Mouse (Mus musculus): Measurements from ENCODE around the gene Musk.

The Musk gene

GRCm38 (mm10) chr4:58317536-58317935 lies 31.8 kb downstream of the Musk start:
- DNase-seq (ENCODE audit: low spot score in 2 of 2), result no peak

- DNase-seq (ENCODE audit: low spot score in 2 of 2), result no peak
Measured at GRCm38 (mm10) chr4:58320293-58320692, 34.5 kb downstream of the Musk start.

DNA sequence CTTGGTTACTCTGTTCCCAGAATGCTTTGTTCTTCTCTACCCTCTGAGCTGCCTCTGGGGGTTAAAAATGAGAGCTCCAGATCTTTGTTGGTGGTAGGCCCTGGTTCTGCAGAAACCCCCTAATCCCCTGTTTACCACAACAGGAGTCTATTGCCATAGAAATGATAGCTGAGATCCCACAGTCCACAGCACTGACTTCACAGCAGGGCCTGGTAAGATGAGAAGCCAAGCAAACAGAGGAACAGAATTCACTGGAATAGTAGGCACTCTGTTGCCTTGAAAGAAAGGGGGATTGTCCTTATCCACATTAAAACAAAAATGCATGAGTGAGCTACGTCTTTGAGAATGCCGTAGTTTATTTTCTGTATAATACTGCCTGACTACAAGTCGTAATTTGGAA lies 41.0 kb downstream of the Musk start:
- no peak for DNase-seq (ENCODE audit: low spot score in 2 of 2)

DNA sequence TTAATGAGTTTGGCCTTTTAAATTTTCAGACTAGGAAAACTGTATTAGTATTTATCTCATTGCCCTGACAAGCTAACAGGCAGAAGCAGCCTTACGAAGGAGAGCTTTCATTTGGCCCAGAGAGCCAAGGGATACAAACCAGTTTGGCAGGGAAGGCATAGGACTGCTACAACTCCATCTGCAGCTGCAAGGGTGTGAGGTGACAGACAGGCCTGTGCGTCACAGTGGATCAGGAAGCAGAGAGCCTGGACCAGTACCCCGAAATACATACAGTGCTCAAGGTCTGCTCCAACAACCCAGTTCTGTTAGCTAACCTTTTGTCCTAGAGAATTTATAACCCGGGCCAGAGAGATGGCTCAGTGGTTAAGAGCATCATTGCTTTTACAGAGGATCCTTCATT lies 42.5 kb downstream of the Musk start:
- no peak for DNase-seq (ENCODE audit: low spot score in 2 of 2)

- no peak for DNase-seq (ENCODE audit: low spot score in 2 of 2)
Measured at GRCm38 (mm10) chr4:58330016-58330415, 44.3 kb downstream of the Musk start.

DNA sequence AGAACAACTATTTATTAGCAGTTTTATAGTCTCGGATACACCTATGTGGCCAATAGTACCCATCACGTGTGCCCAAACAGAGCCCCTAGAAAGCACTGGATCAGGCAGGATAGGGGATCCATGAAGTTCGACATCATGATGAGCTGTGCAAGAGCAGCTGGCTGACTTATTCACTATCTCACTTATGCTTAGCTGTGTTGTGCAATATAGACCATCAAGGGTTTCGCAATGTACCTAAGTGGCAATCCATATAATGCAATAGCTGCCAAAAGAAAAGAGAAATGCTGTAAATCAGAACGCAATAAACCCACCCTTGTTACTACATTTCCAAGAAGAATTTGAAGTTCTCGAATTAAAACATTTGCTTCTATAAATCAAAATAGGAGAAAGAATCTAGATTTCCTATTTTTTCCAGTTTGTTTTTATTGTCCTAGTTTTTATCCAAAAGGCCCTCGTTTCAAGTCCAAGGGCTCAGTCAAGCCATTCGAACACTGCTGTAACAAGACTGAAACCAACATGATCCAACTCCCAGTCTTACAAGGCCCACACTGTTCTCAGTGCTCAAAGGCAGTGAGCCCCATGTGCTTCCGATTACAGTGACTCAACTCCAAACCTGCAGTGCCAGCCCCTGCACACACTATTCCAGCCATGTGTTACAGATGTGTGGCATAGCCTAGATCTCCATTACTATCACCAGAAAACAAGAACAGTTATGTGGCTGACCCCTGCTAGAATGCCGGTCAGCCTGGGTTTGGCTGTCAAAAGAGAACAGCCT lies 45.3 kb downstream of the Musk start:
- DNase-seq (ENCODE audit: low spot score in 2 of 2), result no peak

- no peak for DNase-seq (ENCODE audit: low spot score in 2 of 2)
Measured at GRCm38 (mm10) chr4:58332394-58332793, 46.6 kb downstream of the Musk start.

DNA sequence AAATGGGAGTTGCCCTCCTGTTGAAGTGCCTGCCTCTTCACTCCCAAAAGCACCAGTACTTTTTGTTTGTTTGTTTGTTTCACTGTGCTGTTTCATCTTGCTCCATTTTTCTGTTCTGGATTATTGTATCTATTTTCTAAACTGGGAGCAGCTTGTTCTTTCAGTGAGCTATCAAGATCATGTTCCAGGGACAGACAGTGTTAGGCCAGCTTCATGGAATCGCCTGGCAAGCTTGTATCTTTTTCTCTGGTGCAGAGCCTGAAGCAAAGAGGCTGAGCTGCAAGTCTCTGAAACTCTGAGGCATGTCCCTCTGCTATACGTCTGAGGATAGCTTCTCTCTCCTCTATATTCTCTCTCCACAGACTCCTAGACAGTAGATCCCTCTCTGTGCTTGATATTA lies 50.5 kb downstream of the Musk start:
- no peak for DNase-seq (ENCODE audit: low spot score in 2 of 2)

GRCm38 (mm10) chr4:58339226-58339625 lies 53.5 kb downstream of the Musk start:
- no peak for DNase-seq (ENCODE audit: low spot score in 2 of 2)

- DNase-seq (ENCODE audit: low spot score in 2 of 2), result no peak
Measured at GRCm38 (mm10) chr4:58350206-58350605, 64.4 kb downstream of the Musk start.

DNA sequence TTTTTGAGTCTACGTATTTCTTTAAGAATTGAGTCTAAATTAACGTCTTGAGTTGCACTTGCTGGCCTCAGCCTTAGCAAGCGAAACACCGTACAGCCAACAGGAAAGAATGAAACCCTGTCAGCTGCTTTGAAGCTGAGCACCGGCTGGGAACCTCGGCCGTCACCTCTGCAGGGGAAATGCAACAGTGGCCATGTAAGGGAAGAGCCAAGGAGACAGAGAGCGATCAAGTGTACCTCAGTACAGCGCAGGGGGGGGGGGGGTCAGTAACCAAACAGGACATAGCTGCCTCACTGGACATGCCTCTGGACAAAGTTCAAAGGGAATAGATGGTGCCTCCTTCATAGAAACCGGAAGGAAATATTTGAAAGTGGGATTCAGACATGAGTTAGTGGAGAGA lies 65.4 kb downstream of the Musk start:
- no peak for DNase-seq (ENCODE audit: low spot score in 2 of 2)

DNA sequence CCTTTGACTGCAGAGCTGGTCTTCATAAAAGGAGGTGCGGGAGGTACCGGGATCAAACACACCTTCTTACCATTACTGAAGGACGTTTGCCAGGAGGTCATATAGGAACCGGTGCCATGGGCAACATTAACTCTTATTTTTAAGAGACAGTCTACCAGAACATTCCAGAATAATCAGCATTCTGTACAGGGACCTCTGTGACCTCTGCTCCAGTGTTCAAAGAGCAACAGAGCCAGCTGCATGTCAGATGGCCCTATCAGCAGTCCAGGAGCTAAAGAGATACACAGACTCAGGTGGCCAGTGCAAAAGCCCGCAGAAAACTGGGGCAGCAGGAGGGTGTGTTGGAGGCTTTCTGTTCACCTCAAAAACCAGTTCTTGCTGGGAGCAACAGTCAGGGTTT lies 65.8 kb downstream of the Musk start:
- DNase-seq (ENCODE audit: low spot score in 2 of 2), result no peak

DNA sequence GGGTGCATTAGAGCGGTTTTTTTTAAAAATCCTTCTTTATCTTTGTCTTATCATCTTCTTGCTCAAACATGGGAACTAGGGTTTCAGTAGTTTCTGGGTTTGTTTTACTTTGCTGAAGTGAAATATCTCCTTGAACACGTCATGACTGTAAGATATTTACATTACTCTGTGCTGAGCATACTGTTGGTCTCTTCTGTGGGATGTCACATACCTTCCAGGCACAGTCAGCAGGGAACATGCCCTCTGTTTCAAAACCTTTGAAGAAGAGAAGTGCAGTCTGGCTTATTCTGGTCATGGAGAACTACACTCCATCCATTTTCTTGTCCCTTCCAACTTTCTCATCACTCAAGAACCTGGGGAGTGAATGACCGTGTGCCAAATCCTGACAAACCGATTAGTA lies 73.2 kb downstream of the Musk start:
- DNase-seq (ENCODE audit: low spot score in 2 of 2), result no peak

DNA sequence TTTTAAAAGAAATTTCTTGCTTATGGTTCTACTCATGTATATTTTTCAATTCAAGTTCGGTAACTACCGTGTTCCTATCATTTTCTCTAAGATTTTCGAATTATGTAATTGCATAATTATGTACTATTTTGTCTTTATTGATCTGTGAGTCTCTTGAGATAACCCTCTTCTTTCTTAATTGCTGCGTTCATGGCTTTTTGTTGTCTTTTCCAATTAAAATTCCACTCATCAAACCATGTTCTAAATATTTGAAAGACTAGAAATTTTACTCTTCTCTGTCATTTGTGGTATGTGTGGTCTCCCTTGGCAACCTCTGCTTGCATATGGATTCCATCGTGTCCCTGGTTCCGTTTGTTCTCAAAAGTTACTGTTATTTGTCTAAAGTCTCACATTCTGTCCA lies 79.6 kb downstream of the Musk start:
- DNase-seq (ENCODE audit: low spot score in 2 of 2), result no peak

DNA sequence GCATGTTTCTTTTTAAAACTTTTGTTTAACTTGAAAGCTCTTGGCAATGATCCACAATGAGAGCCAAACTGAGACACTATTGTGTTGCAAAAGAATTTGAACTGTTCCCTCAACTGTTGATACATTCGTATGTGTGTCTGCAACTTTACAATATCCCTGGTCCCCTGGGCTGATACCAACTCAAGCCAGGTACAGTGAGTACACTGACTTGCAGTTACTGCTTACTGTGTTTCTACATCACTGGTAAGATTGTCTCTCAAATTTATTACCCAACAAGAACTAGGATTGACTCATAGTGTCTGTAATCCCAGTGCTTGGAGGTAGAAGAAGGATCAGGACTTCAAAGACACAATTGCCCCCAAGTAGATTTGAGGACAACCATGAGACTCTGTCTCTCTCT lies 85.3 kb downstream of the Musk start:
- no peak for DNase-seq (ENCODE audit: low spot score in 2 of 2)

DNA sequence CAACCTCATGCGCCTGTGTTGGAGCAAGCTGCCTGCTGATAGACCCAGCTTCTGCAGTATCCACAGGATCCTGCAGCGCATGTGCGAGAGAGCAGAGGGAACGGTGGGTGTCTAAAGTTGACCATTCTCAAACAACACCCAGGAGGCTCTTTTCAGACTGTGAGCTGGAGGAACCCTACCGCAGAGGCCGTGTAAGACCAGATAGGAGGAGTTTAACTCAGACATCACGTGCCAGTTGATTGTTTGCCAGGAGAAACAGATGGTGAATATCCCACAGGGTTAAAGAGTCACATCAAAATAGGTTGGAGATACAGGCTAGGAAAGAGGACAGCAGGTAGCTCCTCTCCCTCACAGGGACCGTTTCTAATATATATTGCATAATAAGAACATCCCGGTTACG lies 87.8 kb downstream of the Musk start:
- no peak for DNase-seq (ENCODE audit: low spot score in 2 of 2)

DNA sequence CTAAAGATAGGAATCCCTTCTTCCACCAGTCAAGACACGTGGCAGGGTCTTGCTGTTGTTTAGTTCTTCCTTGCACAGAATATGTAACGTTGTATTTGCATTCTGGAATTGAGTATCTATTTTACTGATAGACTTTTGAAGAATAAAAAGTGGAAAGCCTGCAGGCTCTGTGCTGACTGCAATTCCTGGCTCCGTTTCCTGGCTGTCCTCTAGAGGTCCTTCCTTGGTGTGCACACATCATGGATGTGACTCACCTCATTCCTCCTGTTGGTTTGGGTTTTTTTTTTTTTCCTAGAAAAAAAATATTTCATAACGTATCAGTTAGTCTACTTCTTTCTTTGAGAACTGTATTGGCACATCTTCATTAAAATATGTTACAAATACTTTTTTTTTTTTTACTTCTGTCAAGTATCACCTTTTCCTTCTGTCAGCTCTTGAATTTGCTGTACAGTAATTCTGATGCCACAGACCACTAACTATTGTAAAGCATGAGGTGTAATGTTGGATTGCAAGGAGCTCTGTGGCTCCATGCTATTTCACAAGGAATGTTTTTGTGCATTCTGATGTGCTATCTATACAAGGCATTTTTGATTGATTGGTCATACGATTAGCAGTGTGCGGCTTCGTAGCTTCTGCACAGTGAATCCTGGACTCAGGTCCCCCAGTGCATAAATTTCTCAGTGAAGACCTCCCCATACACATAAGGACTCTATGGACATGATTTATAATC lies 88.5 kb downstream of the Musk start:
- no peak for DNase-seq (ENCODE audit: low spot score in 2 of 2)

GRCm38 (mm10) chr4:58379186-58379585 lies 93.4 kb downstream of the Musk start:
- no peak for DNase-seq (ENCODE audit: low spot score in 2 of 2)

DNA sequence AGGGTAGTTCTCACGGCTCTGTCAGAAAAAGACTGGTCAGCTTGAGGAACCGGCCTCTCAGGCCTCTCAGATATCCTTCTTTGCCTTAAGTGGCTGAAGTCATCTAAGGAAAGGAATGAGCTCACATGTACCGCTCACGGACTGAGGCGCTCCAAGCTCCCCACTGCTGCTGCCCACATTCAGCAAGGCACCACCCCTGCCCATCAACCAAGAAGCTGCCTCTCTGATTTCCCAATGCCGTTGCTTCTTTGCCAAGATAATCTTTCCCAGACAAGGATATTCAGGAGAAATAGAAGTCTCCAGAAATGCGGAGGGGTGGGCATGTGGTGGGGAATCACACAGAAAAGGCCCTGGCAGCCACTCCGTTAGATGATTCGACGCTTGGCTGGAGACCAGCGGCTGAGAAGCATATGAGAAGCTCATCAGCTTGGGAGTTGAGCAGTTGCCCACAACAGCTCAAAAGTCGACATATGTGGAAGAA lies 115.1 kb downstream of the Musk start:
- no peak for DNase-seq (ENCODE audit: low spot score in 2 of 2)

DNA sequence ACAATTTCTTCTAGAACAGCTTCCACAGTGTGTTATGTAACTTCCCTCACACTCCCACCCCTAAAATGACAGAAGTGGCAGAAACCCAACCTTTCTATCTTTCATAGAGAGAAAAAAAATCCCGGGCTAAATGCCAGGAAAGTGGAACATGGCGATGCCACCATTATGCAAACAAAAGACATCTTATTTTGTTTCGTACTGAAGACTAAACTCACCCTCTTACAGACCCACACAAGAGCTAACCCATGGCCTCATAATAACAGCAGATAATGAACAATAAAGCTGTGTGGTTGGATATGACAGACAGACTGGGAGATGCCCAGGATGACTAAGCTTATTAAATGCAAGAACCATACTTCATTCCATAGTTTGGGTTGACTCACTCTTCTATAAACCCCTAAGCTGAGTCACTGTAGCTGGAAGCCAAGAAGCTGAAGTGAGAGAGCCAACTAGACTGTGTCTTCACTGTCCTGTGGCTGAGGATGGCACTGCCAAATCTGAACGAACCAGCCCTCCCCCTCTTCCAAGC lies 116.3 kb downstream of the Musk start:
- no peak for DNase-seq (ENCODE audit: low spot score in 2 of 2)

DNA sequence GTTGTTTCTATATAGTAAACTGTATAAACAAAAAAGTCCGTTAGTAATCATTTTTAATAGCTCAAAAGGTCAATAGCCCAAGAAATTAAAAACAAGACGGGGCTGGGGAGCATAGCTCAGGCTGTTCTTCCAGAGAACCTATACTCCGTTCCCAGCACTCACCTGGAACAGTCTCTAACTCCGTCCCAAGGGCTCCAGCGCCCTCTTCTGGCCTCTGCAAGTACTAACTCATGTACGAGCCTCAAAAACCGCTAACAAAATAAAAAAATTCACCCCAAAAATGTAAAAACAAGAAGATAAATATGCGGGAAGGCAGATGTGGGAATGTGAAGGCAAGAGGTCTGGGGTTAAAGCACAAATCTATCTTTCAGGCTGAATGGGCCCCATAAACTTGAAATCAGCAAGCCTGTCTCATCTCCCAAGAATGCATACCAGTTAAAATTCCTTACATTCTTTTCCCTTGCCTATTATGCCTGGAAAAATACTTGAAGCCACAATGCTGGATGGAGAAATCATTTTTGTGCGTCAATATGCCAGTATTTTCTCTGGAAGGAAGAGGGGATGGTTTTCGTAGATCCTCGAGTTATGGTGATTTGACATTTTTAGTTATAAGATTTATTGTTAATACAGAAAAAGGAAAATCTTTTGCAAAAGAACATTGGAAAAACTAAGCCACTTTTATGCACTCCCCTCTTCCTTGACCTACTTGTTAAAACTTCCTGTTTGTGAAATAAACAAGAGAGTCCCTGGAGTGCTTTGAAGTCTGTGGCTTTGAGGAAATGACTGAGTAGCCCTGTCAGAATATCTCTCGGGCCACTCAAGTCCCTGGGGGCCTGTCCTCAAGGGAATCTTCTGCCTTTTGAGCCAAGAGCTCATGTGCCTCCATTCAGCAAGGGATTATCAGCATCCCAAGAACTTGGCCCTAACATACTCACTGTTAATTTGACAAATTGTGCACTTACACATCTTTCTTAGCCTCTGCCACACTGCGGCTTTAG lies 127.7 kb downstream of the Musk start:
- DNase-seq (ENCODE audit: low spot score in 2 of 2), result no peak

- no peak for DNase-seq (ENCODE audit: low spot score in 2 of 2)
Measured at GRCm38 (mm10) chr4:58415537-58415936, 129.8 kb downstream of the Musk start.

All from spleen, postnatal 4 days (tissue).